16 mouse cellular contexts compared by ENCODE assay signal in the genomic region with DNA sequence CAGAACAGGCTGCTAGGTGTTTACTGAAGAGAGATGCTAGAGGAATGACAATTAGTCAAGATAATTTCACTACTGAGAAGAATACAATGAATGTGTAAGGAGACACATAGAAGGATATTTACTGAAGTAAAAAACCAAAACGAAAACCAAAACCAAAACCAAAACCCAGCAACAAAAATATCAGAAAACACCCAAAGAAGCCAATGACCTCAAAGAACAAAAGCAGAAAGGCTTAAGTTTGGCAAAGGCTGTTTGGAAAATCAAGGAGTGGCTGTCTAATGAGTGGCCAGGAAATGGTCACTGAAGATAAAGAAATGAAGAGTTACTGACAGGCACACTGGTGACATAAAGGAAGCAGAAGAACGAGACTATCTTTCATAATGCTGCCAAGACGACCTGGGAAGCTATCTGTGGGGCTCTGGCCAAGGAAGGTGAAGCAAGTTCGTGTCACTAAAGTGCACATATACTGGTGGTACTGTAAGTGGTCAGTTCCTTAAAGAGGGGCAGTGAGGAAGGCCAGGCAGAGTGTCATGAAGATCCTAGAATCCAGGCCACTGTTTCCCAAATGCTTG. TPM values are rescaled to one million over a fixed set of nuclear protein-coding genes. Genes with fewer than 3 reads are reported as not detected.
DNase-seq lines count a peak whose midpoint lies in the region; TF ChIP-seq lines count a peak whose summit lies in the region.
"Had no signal": no experiment of that assay in that cellular context is flagged by ENCODE, and none has a peak within 500 bp of the region (broad histone marks: within the 10 kb centered on the region; RNA-seq: fewer than 3 reads in every experiment).

No protein-coding gene starts in this region.

- no peaks in the 10 kb centered on the region for H3K79me2 ChIP-seq in CH12.LX (replicated peaks; ENCODE audit: control insufficient read depth, extremely low read depth, insufficient read depth, poor library complexity, severe bottlenecking)
- peaks cover 5% of the 10 kb centered on the region; the same call in 1 of the 2 replicates for H3K79me2 ChIP-seq in macrophage (ENCODE audit: inconsistent target)

- H3K9me3 ChIP-seq in CH12.LX (replicated peaks; ENCODE audit: low read length): no peaks in the 10 kb centered on the region
- H3K9me3 ChIP-seq: embryonic facial prominence, embryonic 13.5 days; forebrain, embryonic 13.5 days; midbrain, embryonic 13.5 days; neural tube, embryonic 13.5 days had no signal

- dilution Hi-C loops in CH12.LX (cut with MboI; ENCODE audit: extremely low pct_ligation_motif_present, extremely low pct_unique_long_range_greater_than_20kb, low sequenced_read_pairs): no loop called here

- 11% methylated on average over 4 of the region's 4 CpGs for WGBS in macrophage (ENCODE audit: missing documents)

- TF ChIP-seq POLR2A in CH12.LX (IDR thresholded peaks at IDR 0.05; ENCODE audit: low read depth, low read length): no peak

- no peak for TF ChIP-seq CTCF in CH12.LX (conservative IDR thresholded peaks at IDR 0.05 in 1 of 2, IDR thresholded peaks at IDR 0.05 in 1 of 2; ENCODE audit: low read depth in 2 of 2, low read length in 2 of 2)

- no peaks in the 10 kb centered on the region for H3K27me3 ChIP-seq in CH12.LX (replicated peaks)
- H3K27me3 ChIP-seq: embryonic facial prominence, embryonic 13.5 days; forebrain, embryonic 13.5 days; midbrain, embryonic 13.5 days; neural tube, embryonic 13.5 days had no signal

- in situ Hi-C loops in CH12.LX (cut with MboI; ENCODE audit: low pct_ligation_motif_present, low pct_unique_long_range_greater_than_20kb, low sequenced_read_pairs): no loop called here

- no peak for TF ChIP-seq RAD21 in CH12.LX (IDR thresholded peaks at IDR 0.05; ENCODE audit: low read depth, low read length)

- DNase-seq in heart, adult 11 months: peak; percentile 89
- DNase-seq in heart, adult 18-20 months: no peak
- peak; percentile 15 for DNase-seq in kidney, adult 9 months
- DNase-seq in kidney, adult 11 months: no peak
- no peak for DNase-seq in CH12.LX (ENCODE audit: extremely low read depth)
- no peak for DNase-seq in ovary, adult 18-20 months (ENCODE audit: low spot score)
- DNase-seq in gastrocnemius, postnatal 10 days: no peak
- DNase-seq: cerebellum, postnatal 25 days; kidney, postnatal 14 days; lung, adult 18-20 months had no signal

- peak overlapping the region; percentile 93 for H3K4me2 ChIP-seq in CH12.LX (ENCODE audit: insufficient read depth, low read depth, poor library complexity, severe bottlenecking)
- H3K4me2 ChIP-seq: embryonic facial prominence, embryonic 13.5 days; forebrain, embryonic 13.5 days; midbrain, embryonic 13.5 days; neural tube, embryonic 13.5 days had no signal

- peak overlapping the region in 1 of 3 experiments; percentile 6 for H3K4me3 ChIP-seq in CH12.LX (replicated peaks in 1 of 3; ENCODE audit: low read depth in 2 of 3, low read length in 2 of 3, poor library complexity in 1 of 3)
- no peak overlapping the region for H3K4me3 ChIP-seq in macrophage (ENCODE audit: inconsistent target)
- H3K4me3 ChIP-seq: embryonic facial prominence, embryonic 13.5 days; forebrain, embryonic 13.5 days; midbrain, embryonic 13.5 days; neural tube, embryonic 13.5 days had no signal

- H3K36me3 ChIP-seq in CH12.LX (replicated peaks in 1 of 2; ENCODE audit: control insufficient read depth in 1 of 2, insufficient read depth in 1 of 2, low read length in 1 of 2): peaks cover 32 to 85% of the 10 kb centered on the region in 2 experiments
- peaks cover 25% of the 10 kb centered on the region for H3K36me3 ChIP-seq in macrophage (ENCODE audit: inconsistent target)

- TF ChIP-seq EP300 in CH12.LX (IDR thresholded peaks at IDR 0.05; ENCODE audit: low read length): peak; percentile 46; the same call in 1 of the 2 replicates

- H3K27ac ChIP-seq in CH12.LX (ENCODE audit: insufficient read depth, low read depth) (peak overlapping the region; percentile 91), macrophage (peak overlapping the region; percentile 15; the same call in 1 of the 2 replicates)
- H3K27ac ChIP-seq: embryonic facial prominence, embryonic 13.5 days; forebrain, embryonic 13.5 days; hindbrain, postnatal 0 days; midbrain, embryonic 13.5 days; neural tube, embryonic 13.5 days had no signal

- H3K9ac ChIP-seq in CH12.LX (ENCODE audit: insufficient read depth, low read depth): peak overlapping the region; percentile 27; the same call in 1 of the 2 replicates
- H3K9ac ChIP-seq: embryonic facial prominence, embryonic 13.5 days; forebrain, embryonic 13.5 days; midbrain, embryonic 13.5 days; neural tube, embryonic 13.5 days had no signal

- H3K4me1 ChIP-seq in CH12.LX (ENCODE audit: control insufficient read depth in 1 of 2, insufficient read depth in 2 of 2): peaks cover 13 to 24% of the 10 kb centered on the region in 2 experiments
- H3K4me1 ChIP-seq: embryonic facial prominence, embryonic 13.5 days; forebrain, embryonic 13.5 days; midbrain, embryonic 13.5 days had no signal

TF ChIP-seq in CH12.LX, 34 proteins besides CTCF, POLR2A, EP300 and RAD21:
- TF ChIP-seq MAX (IDR thresholded peaks at IDR 0.05; ENCODE audit: low read length): no peak
- TF ChIP-seq IRF4 (IDR thresholded peaks at IDR 0.05; ENCODE audit: low read depth, low read length): peak; percentile 62
- TF ChIP-seq MEF2A (IDR thresholded peaks at IDR 0.05; ENCODE audit: borderline replicate concordance, low read depth, low read length): 0 out of 2 replicates have a peak, but pooled peaks have one; percentile 16
- peak; percentile 53; the same call in 1 of the 2 replicates for TF ChIP-seq ETS1 (conservative IDR thresholded peaks at IDR 0.05; ENCODE audit: low read depth, low read length)

RNA-seq across cellular contexts. Expression of a gene that starts 27.5 kb away (rescaled TPM):
- 10 to 100 TPM; 26.3 to 28.6 TPM for total RNA-seq in heart, adult 18-20 months (2021)
- total RNA-seq in CH12.LX (2012; rRNA removed) (21.2 and 23.8 TPM in 2 replicates), CH12.LX (2014; rRNA removed) (40.2 and 41.2 TPM in 2 replicates)
- polyA plus RNA-seq in CH12.LX (2012; ENCODE audit: insufficient read length, low read depth) (46.6 and 53.9 TPM in 2 replicates), macrophage (2018) (27.4 to 75.9 TPM (median 30.2 TPM) in 3 replicates)
- total RNA-seq in macrophage (2018; cell fraction: chromatin; rRNA removed): 10 to 100 TPM; 30.2 to 97.8 (median 53.8) TPM
- 10 to 100 TPM; 31.7 to 47.1 (median 40.2) TPM for total RNA-seq in macrophage (2018; cell fraction: cytosol; rRNA removed)
- 10 to 100 TPM; 23.7 to 66.1 (median 43.6) TPM for total RNA-seq in macrophage (2018; cell fraction: nucleus; rRNA removed)
- total RNA-seq in gastrocnemius, postnatal 10 days (2021): 10 to 100 TPM; 24.6 to 29.8 TPM

RNA-seq across cellular contexts. Expression of a gene that starts 56.2 kb away (rescaled TPM):
- 1 to 10 TPM; 4.0 to 7.0 TPM for total RNA-seq in heart, adult 18-20 months (2021)
- total RNA-seq in CH12.LX (2012; rRNA removed) (not detected in 2 replicates), CH12.LX (2014; rRNA removed) (not detected in 2 replicates)
- polyA plus RNA-seq in CH12.LX (2012; ENCODE audit: insufficient read length, low read depth) (not detected in 2 replicates), macrophage (2018) (not detected in 3 replicates)
- total RNA-seq in macrophage (2018; cell fraction: chromatin; rRNA removed): not detected
- total RNA-seq in macrophage (2018; cell fraction: cytosol; rRNA removed): under 1 TPM in 2 of 26 experiments, not detected in 24; 0.03 to 0.05 TPM
- not detected for total RNA-seq in macrophage (2018; cell fraction: nucleus; rRNA removed)
- total RNA-seq in gastrocnemius, postnatal 10 days (2021): 1 to 10 TPM; 2.0 to 2.1 TPM
- polyA plus RNA-seq: forebrain, embryonic 13.5 days had no signal

Comparison
In these comparisons a context has a peak if more than half of its experiments do, and no peak if none do; other contexts are left out.
1. DNase-seq: peak in heart, adult 11 months (single experiment) and kidney, adult 9 months (single experiment); none in heart, adult 18-20 months (0 of 2), kidney, adult 11 months (single experiment), CH12.LX (single experiment), ovary, adult 18-20 months (single experiment) and gastrocnemius, postnatal 10 days (single experiment).